Mouse (Mus musculus): Measurements from ENCODE around the gene Zfp652. TPM values are rescaled to one million over a fixed set of nuclear protein-coding genes. Genes with fewer than 3 reads are reported as not detected.
A peak's percentile ranks its signal among the peaks of the same experiment; 100 is the strongest.

The Zfp652 gene
- polyA plus RNA-seq, 1 experiment, result 18.2 TPM

GRCm38 (mm10) chr11:95812224-95812623, 99.8 kb downstream of the Zfp652 start:
- no peak for TF ChIP-seq FLI1 (IDR thresholded peaks at IDR 0.05; ENCODE audit: low read length)
- no peak for TF ChIP-seq GATA1 (IDR thresholded peaks at IDR 0.05; ENCODE audit: borderline replicate concordance, low read length)
- peaks cover 6% of the 10 kb centered on the region for H3K36me3 ChIP-seq (replicated peaks; ENCODE audit: low read length)
- H3K4me1 ChIP-seq, result peaks cover 43% of the 10 kb centered on the region

GRCm38 (mm10) chr11:95814101-95814500, 101.6 kb downstream of the Zfp652 start:
- no peak overlapping the region for H3K4me3 ChIP-seq (replicated peaks)
- TF ChIP-seq FLI1 (IDR thresholded peaks at IDR 0.05; ENCODE audit: low read length), result no peak
- TF ChIP-seq GATA1 (IDR thresholded peaks at IDR 0.05; ENCODE audit: borderline replicate concordance, low read length), result no peak
- no peaks in the 10 kb centered on the region for H3K36me3 ChIP-seq (replicated peaks; ENCODE audit: low read length)
- peaks cover 44% of the 10 kb centered on the region for H3K27me3 ChIP-seq (replicated peaks)
- peaks cover 29% of the 10 kb centered on the region for H3K9me3 ChIP-seq
- H3K4me1 ChIP-seq, result peaks cover 24% of the 10 kb centered on the region

More at GRCm38 (mm10) chr11:95812224-95812623, 99.8 kb downstream of the Zfp652 start:
- Histone ChIP-seq H3K9me3 (peaks cover 33% of the 10 kb centered on the region), H3K4me3 (replicated peaks) (no peak overlapping the region), H3K27me3 (replicated peaks) (peaks cover 35% of the 10 kb centered on the region)

- H3K9me3 ChIP-seq, result peaks cover 29% of the 10 kb centered on the region
- H3K4me3 ChIP-seq (replicated peaks), result no peak overlapping the region
- H3K36me3 ChIP-seq (replicated peaks; ENCODE audit: low read length), result no peaks in the 10 kb centered on the region
- H3K4me1 ChIP-seq, result peaks cover 17% of the 10 kb centered on the region
- H3K27me3 ChIP-seq (replicated peaks), result peaks cover 50% of the 10 kb centered on the region
- TF ChIP-seq FLI1 (IDR thresholded peaks at IDR 0.05; ENCODE audit: low read length) (no peak), GATA1 (IDR thresholded peaks at IDR 0.05; ENCODE audit: borderline replicate concordance, low read length) (no peak)
Measured at GRCm38 (mm10) chr11:95814857-95815256, 102.4 kb downstream of the Zfp652 start.

GRCm38 (mm10) chr11:95815412-95815811, 102.9 kb downstream of the Zfp652 start:
- TF ChIP-seq FLI1 (IDR thresholded peaks at IDR 0.05; ENCODE audit: low read length) (no peak), GATA1 (IDR thresholded peaks at IDR 0.05; ENCODE audit: borderline replicate concordance, low read length) (no peak)
- Histone ChIP-seq H3K36me3 (replicated peaks; ENCODE audit: low read length) (no peaks in the 10 kb centered on the region), H3K27me3 (replicated peaks) (peaks cover 49% of the 10 kb centered on the region), H3K4me3 (replicated peaks) (no peak overlapping the region), H3K9me3 (peaks cover 29% of the 10 kb centered on the region), H3K4me1 (peaks cover 12% of the 10 kb centered on the region)

DNA sequence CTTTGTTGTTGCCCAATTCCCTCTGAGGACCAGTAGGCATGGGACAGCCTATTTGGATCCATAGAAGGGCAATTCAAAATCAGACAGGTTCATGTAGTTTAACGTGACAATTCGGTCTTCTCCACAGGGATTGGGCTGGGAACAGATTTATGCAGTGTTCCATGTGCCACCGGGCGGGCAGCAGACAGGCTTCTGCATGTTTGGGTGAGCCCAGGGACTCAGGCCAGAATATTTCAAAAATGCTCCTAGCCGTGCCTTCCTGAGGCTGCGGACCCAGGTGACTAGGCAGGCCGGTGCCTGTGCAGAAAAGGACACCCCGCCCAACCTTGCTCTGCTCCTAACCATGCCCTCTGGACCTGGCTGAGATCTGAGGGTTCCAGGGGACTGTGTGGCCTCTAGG, 106.7 kb downstream of the Zfp652 start:
- peaks cover 23% of the 10 kb centered on the region for H3K9me3 ChIP-seq
- H3K4me3 ChIP-seq (replicated peaks), result no peak overlapping the region
- no peaks in the 10 kb centered on the region for H3K36me3 ChIP-seq (replicated peaks; ENCODE audit: low read length)
- H3K27me3 ChIP-seq (replicated peaks), result peaks cover 68% of the 10 kb centered on the region
- peaks cover 21% of the 10 kb centered on the region for H3K4me1 ChIP-seq
- no peak for TF ChIP-seq GATA1 (IDR thresholded peaks at IDR 0.05; ENCODE audit: borderline replicate concordance, low read length)
- no peak for TF ChIP-seq FLI1 (IDR thresholded peaks at IDR 0.05; ENCODE audit: low read length)

DNA sequence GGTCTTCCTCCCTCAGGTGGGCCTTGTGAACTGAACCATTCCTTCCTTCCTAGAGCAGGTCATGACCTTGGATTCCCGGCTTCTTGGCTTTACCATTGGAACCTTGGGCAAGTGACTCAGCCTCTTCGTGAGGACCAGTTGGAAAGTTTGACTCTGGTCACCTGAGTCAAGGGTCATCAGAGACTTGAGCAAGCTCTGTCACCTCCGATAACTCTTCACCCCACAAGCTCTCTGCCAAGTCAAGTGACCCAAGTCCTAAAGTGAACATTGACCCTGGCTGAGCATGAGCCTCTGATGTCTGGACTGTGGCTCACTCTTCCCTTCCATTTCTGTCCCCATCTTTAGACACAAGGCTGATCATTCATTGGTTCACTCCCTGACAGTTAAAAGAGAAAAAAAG, 109.0 kb downstream of the Zfp652 start:
- no peak for TF ChIP-seq GATA1 (IDR thresholded peaks at IDR 0.05; ENCODE audit: borderline replicate concordance, low read length)
- TF ChIP-seq FLI1 (IDR thresholded peaks at IDR 0.05; ENCODE audit: low read length), result no peak
- Histone ChIP-seq H3K4me3 (replicated peaks) (no peak overlapping the region), H3K4me1 (peaks cover 35% of the 10 kb centered on the region), H3K27me3 (replicated peaks) (peaks cover 69% of the 10 kb centered on the region), H3K36me3 (replicated peaks; ENCODE audit: low read length) (no peaks in the 10 kb centered on the region), H3K9me3 (0 out of 2 replicates have a peak, but pooled peaks cover 2% of the 10 kb centered on the region)

GRCm38 (mm10) chr11:95822437-95822836, 110.0 kb downstream of the Zfp652 start:
- H3K4me1 ChIP-seq, result peaks cover 44% of the 10 kb centered on the region
- TF ChIP-seq FLI1 (IDR thresholded peaks at IDR 0.05; ENCODE audit: low read length) (no peak), GATA1 (IDR thresholded peaks at IDR 0.05; ENCODE audit: borderline replicate concordance, low read length) (no peak)
- no peaks in the 10 kb centered on the region for H3K36me3 ChIP-seq (replicated peaks; ENCODE audit: low read length)
- H3K9me3 ChIP-seq, result 0 out of 2 replicates have a peak, but pooled peaks cover 2% of the 10 kb centered on the region
- H3K4me3 ChIP-seq (replicated peaks), result no peak overlapping the region
- peaks cover 74% of the 10 kb centered on the region for H3K27me3 ChIP-seq (replicated peaks)

DNA sequence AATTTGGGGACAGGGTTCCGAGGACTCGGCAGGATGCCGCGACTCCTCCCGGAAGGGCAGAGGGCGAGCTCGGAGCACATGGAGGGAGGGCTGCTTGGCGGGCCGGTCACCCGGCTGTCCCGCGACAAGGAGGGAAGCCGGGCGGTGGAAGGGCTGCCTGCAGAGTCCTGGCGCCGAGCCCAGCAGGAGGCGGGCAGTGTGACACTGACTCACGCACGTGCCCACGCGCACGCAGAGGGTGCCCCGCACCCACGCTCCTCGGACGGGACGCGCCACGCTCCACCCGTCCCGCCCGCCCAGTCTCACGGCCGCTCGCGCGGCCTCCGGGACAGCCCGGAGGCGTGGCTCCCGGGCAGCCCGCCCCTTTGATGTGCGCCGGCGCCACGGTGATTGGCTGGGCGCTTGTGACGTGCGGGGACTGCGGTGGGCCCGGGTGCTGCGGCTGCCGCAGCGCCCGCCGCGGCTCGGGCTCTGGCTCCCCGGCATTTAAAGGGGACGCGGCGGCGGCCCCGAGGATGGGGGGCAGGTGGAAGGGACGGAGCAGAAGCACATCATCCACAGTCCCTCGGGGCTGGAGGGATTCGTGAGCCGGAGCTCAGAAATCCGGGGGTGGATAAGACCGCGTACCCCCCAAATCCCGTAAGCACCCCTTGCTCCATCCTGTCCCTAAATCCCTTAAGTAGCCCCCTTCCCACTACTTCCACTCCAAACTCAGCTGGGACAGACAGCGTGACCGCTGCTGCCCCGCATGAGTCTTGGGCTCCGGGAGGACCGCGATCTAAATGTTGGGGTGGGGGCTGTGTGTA, 111.8 kb downstream of the Zfp652 start, which contains the start of gene Phospho1:
Phospho1 (plus strand) TSS at position 429 of the 806 bp plus-strand sequence.
- Histone ChIP-seq H3K4me3 (replicated peaks) (peak within 1 kb of the TSS; percentile 95), H3K9me3 (no peaks in the 10 kb centered on the region), H3K4me1 (peaks cover 59% of the 10 kb centered on the region), H3K27me3 (replicated peaks) (peaks cover 81% of the 10 kb centered on the region), H3K36me3 (replicated peaks; ENCODE audit: low read length) (peaks cover 1% of the 10 kb centered on the region)
- TF ChIP-seq FLI1 (IDR thresholded peaks at IDR 0.05; ENCODE audit: low read length) (no peak), GATA1 (IDR thresholded peaks at IDR 0.05; ENCODE audit: borderline replicate concordance, low read length) (no peak)

DNA sequence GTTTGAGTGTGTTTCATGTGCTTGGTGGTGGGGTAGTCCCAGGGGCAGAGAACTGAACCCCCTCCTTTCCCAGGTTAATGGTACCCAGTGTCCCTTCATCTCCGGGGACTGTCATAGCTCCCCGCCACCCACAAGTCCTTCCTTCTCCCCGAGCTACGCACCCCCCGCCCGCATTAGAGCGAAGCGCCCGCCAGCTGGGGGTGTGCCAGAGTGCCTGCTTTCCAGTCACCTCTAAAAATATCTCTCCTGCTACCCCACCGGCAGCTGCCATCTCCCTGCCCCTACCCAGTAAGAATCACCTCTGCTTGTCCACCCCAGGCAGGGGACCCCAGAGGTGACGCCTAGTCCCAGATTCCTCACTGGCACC, 112.4 kb downstream of the Zfp652 start:
- no peaks in the 10 kb centered on the region for H3K9me3 ChIP-seq
- peaks cover 64% of the 10 kb centered on the region for H3K4me1 ChIP-seq
- peaks cover 82% of the 10 kb centered on the region for H3K27me3 ChIP-seq (replicated peaks)
- H3K4me3 ChIP-seq (replicated peaks), result peak overlapping the region; percentile 95
- peaks cover 7% of the 10 kb centered on the region for H3K36me3 ChIP-seq (replicated peaks; ENCODE audit: low read length)
- TF ChIP-seq FLI1 (IDR thresholded peaks at IDR 0.05; ENCODE audit: low read length) (no peak), GATA1 (IDR thresholded peaks at IDR 0.05; ENCODE audit: borderline replicate concordance, low read length) (no peak)

GRCm38 (mm10) chr11:95825625-95826024, 113.2 kb downstream of the Zfp652 start:
- peaks cover 6% of the 10 kb centered on the region for H3K9me3 ChIP-seq
- H3K36me3 ChIP-seq (replicated peaks; ENCODE audit: low read length), result peaks cover 15% of the 10 kb centered on the region
- TF ChIP-seq FLI1 (IDR thresholded peaks at IDR 0.05; ENCODE audit: low read length), result no peak
- no peak for TF ChIP-seq GATA1 (IDR thresholded peaks at IDR 0.05; ENCODE audit: borderline replicate concordance, low read length)
- peaks cover 68% of the 10 kb centered on the region for H3K4me1 ChIP-seq
- H3K27me3 ChIP-seq (replicated peaks), result peaks cover 88% of the 10 kb centered on the region
- H3K4me3 ChIP-seq (replicated peaks), result peak overlapping the region; percentile 95

All from megakaryocyte, embryonic 14.5 days (primary cell).